Mouse (Mus musculus) MEL (cell line): ENCODE measurements around the gene Trp53i13. TPM values are rescaled to one million over a fixed set of nuclear protein-coding genes. Genes with fewer than 3 reads are reported as not detected.

ENCODE experiments used
- DNase-seq: peaks from one replicate; pipeline ENCODE4 v3.0.0; 2011; ENCODE audit warnings: low read depth, low spot score
- H3K27ac ChIP-seq: 2 replicates; pipeline ENCODE4 v1.5.1; 2012; ENCODE audit warnings: low read depth, mild to moderate bottlenecking, control low read depth, low read length, moderate library complexity; ENCODE audit not compliant: control insufficient read depth
- H3K27me3 ChIP-seq, 2 experiments: fragments of 150-350 bp in 1 of 2; sonication (generic) in 1 of 2; 2 replicates each; pipeline ENCODE4 v1.6.1; 2012; ENCODE audit warnings: low read length in 2 of 2, mild to moderate bottlenecking in 2 of 2, improper control_type of control experiment in 1 of 2, moderate library complexity in 1 of 2; ENCODE audit not compliant: insufficient read depth in 2 of 2, control insufficient read depth in 1 of 2
- H3K36me3 ChIP-seq, 2 experiments: 2 replicates each; pipeline ENCODE4 v1.6.1; 2012 to 2014; ENCODE audit warnings: low read length in 2 of 2, improper control_type of control experiment in 1 of 2, inconsistent platforms in 1 of 2, mild to moderate bottlenecking in 1 of 2; ENCODE audit not compliant: insufficient read depth in 2 of 2, control insufficient read depth in 1 of 2
- H3K4me1 ChIP-seq, 2 experiments: fragments of 150-350 bp in 1 of 2; sonication (generic) in 1 of 2; 2 replicates each; pipeline ENCODE4 v1.6.1; 2012; ENCODE audit warnings: low read length in 2 of 2, improper control_type of control experiment in 1 of 2, mild to moderate bottlenecking in 1 of 2; ENCODE audit not compliant: insufficient read depth in 2 of 2, control insufficient read depth in 1 of 2
- H3K4me3 ChIP-seq, 2 experiments: fragments of 150-350 bp in 1 of 2; sonication (generic) in 1 of 2; 2 replicates each; pipeline ENCODE4 v1.5.1; 2012; ENCODE audit warnings: low read depth in 2 of 2, low read length in 2 of 2, mild to moderate bottlenecking in 2 of 2, moderate library complexity in 2 of 2, control low read depth in 1 of 2, improper control_type of control experiment in 1 of 2; ENCODE audit not compliant: control insufficient read depth in 1 of 2, insufficient read depth in 1 of 2
- H3K79me2 ChIP-seq: 2 replicates; pipeline ENCODE4 v1.6.1; 2012; ENCODE audit warnings: mild to moderate bottlenecking, low read length, moderate library complexity; ENCODE audit not compliant: control insufficient read depth, poor library complexity, insufficient read depth
- H3K9ac ChIP-seq: 2 replicates; pipeline ENCODE4 v1.6.1; 2012; ENCODE audit warnings: low read depth, mild to moderate bottlenecking, control low read depth, low read length, moderate library complexity; ENCODE audit not compliant: control insufficient read depth, poor library complexity, severe bottlenecking
- H3K9me3 ChIP-seq: fragments of 150-350 bp; sonication (generic); replicated peaks from 2 replicates; pipeline ENCODE4 v1.6.1; 2012; ENCODE audit warnings: mild to moderate bottlenecking, low read length, improper control_type of control experiment, moderate library complexity; ENCODE audit not compliant: insufficient read depth
- CHD1 ChIP-seq: IDR thresholded peaks from 2 replicates; pipeline ENCODE4 v1.6.1; 2012; ENCODE audit warnings: low read depth, mild to moderate bottlenecking, inconsistent platforms, low read length, improper control_type of control experiment
- CTCF ChIP-seq, 3 experiments: IDR thresholded peaks in 2 of 3; conservative IDR thresholded peaks in 1 of 3; 2 replicates each; pipeline ENCODE4 v1.5.1; 2011 to 2012; ENCODE audit warnings: low read length in 3 of 3, low read depth in 2 of 3, mild to moderate bottlenecking in 2 of 3, improper control_type of control experiment in 1 of 3, inconsistent platforms in 1 of 3, mixed read lengths in 1 of 3, moderate library complexity in 1 of 3; ENCODE audit not compliant: control insufficient read depth in 1 of 3, insufficient read depth in 1 of 3, poor library complexity in 1 of 3, severe bottlenecking in 1 of 3
- ETS1 ChIP-seq: IDR thresholded peaks from 2 replicates; pipeline ENCODE4 v1.6.1; 2012; ENCODE audit warnings: low read depth, mild to moderate bottlenecking, inconsistent platforms, low read length, improper control_type of control experiment, moderate library complexity
- MAFK ChIP-seq: IDR thresholded peaks from 2 replicates; pipeline ENCODE4 v1.6.1; 2011; ENCODE audit warnings: low read depth, mild to moderate bottlenecking, low read length, improper control_type of control experiment, borderline replicate concordance
- MYB ChIP-seq: IDR thresholded peaks from 2 replicates; pipeline ENCODE4 v1.6.1; 2011; ENCODE audit warnings: mild to moderate bottlenecking, low read depth, low read length, improper control_type of control experiment
- MYC ChIP-seq: IDR thresholded peaks from 2 replicates; pipeline ENCODE4 v1.6.1; 2011; ENCODE audit warnings: low read depth, mild to moderate bottlenecking, low read length, improper control_type of control experiment, moderate library complexity
- NELFE ChIP-seq: IDR thresholded peaks from 2 replicates; pipeline ENCODE4 v1.6.1; 2011; ENCODE audit warnings: low read depth, low read length, improper control_type of control experiment
- RAD21 ChIP-seq: IDR thresholded peaks from 2 replicates; pipeline ENCODE4 v1.6.1; 2011; ENCODE audit warnings: mild to moderate bottlenecking, low read depth, low read length, improper control_type of control experiment
- RCOR1 ChIP-seq: IDR thresholded peaks from 2 replicates; pipeline ENCODE4 v1.6.1; 2012; ENCODE audit warnings: low read depth, mild to moderate bottlenecking, inconsistent platforms, low read length, improper control_type of control experiment
- TBP ChIP-seq: IDR thresholded peaks from 2 replicates; pipeline ENCODE4 v1.8.0; 2011; ENCODE audit warnings: low read depth, low read length, improper control_type of control experiment
- ZMIZ1 ChIP-seq: IDR thresholded peaks from 2 replicates; pipeline ENCODE4 v1.6.1; 2012; ENCODE audit warnings: low read depth, mild to moderate bottlenecking, inconsistent platforms, low read length, improper control_type of control experiment, moderate library complexity
- ZNF384 ChIP-seq: IDR thresholded peaks from 2 replicates; pipeline ENCODE4 v1.6.1; 2012; ENCODE audit warnings: low read depth, mild to moderate bottlenecking, inconsistent platforms, low read length, improper control_type of control experiment
- polyA plus RNA-seq, 2 experiments: library from polyadenylated mRNA; stranded (reverse) in 1 of 2; unstranded in 1 of 2; fragments of >175 nt in 1 of 2; fragments of >200 nt in 1 of 2; gene quantifications; 2 replicates each; pipeline versions ENCODE4 v1.2.1 to v1.2.4; 2012; ENCODE audit warnings: low replicate concordance in 2 of 2, low read depth in 1 of 2; ENCODE audit not compliant: insufficient read length in 2 of 2, insufficient read depth in 1 of 2, missing spikeins in 1 of 2
- total RNA-seq: library from RNA; depleted of rRNA; stranded (reverse); fragments of 300-350 nt; gene quantifications from 2 replicates; pipeline ENCODE4 v1.2.3, GENCODE M21; 2012; rRNA removed

The Trp53i13 gene
- total RNA-seq, result 6.0 and 6.6 TPM in 2 replicates
- 10 to 100 TPM in 1 of 2 experiments, not detected in 1; 12.3 TPM for polyA plus RNA-seq

DNA sequence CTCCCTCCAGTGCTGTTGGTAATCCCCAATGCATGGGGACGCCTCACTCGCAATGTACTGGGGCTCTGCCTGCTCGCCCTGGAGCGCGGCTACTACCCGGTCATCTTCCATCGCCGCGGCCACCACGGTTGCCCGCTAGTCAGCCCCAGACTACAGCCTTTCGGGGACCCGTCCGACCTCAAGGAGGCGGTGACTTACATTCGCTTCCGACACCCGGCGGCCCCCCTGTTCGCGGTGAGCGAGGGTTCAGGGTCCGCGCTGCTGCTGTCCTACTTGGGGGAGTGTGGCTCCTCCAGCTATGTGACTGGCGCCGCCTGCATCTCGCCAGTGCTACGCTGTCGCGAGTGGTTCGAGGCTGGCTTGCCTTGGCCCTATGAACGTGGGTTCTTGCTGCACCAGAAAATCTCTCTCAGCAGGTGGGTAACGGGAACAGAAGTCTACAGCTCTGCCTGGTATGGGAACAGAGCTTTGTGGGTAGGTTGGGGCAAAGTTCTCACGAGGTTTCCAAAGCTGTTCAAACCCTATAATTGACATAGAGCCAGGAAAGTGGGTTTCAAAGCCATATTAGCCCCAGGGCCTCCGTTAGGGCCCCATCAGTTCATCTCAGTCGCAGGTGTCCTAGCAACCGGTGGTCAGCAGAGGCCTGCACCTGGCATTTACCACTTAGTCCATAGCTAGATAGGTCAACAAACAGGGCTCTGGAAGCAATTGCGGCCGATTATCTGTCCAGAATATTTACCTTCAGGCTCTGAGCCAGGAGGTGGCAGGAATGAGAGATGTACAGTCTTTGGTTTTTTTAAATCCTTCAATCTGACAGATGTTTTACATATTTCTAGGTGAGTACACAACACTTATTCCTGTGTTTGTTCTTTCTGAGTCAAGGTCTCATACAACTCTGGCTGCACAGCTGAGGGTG is at the start of gene Trp53i13:
Gene Trp53i13, minus strand, starts transcription at position 344 of the 916 bp plus-strand sequence.
- TF ChIP-seq ETS1, result no peak
- Histone ChIP-seq H3K4me1 (peaks cover 6 to 28% of the 10 kb centered on the region in 2 experiments), H3K27me3 (no peaks in the 10 kb centered on the region), H3K4me3 (peak within 1 kb of the TSS; percentile 85 to 96), H3K36me3 (peaks cover 0 to 21% of the 10 kb centered on the region in 2 experiments; a peak in 2 of 4 replicates), H3K79me2 (peaks cover 2% of the 10 kb centered on the region; the same call in 1 of the 2 replicates), H3K9me3 (no peaks in the 10 kb centered on the region), H3K27ac (no peak within 1 kb of the TSS), H3K9ac (peak within 1 kb of the TSS; percentile 84)
- DNase-seq, result peak; percentile 59

DNA sequence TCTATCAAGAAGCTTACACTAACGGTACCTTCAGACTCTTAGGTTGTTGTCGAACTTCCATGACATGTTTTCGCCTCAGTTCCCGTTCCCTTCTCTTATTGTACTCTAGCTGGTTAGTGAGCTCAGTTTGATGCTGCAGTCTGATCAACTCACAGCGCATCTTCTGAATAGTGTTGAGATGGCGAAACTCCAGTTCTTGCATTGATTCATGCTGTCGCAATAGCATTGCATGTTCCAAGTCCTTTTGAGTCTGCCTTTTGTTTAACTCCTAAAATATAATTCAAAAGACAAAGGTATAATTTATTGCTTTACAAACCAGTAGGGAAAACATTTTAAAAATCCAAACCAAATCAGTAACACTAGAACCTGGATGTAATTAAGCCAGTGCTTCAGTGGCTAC is 29.5 kb upstream of the Trp53i13 start:
- Histone ChIP-seq H3K27ac (no peak overlapping the region), H3K4me1 (no peaks in the 10 kb centered on the region), H3K79me2 (no peaks in the 10 kb centered on the region), H3K36me3 (peaks cover 2 to 59% of the 10 kb centered on the region in 2 experiments; a peak in 3 of 4 replicates), H3K9me3 (no peaks in the 10 kb centered on the region), H3K27me3 (no peaks in the 10 kb centered on the region), H3K4me3 (no peak overlapping the region), H3K9ac (no peak overlapping the region)
- DNase-seq, result no peak
- TF ChIP-seq RAD21 (no peak), MAFK (no peak), MYB (no peak), ZNF384 (no peak)

DNA sequence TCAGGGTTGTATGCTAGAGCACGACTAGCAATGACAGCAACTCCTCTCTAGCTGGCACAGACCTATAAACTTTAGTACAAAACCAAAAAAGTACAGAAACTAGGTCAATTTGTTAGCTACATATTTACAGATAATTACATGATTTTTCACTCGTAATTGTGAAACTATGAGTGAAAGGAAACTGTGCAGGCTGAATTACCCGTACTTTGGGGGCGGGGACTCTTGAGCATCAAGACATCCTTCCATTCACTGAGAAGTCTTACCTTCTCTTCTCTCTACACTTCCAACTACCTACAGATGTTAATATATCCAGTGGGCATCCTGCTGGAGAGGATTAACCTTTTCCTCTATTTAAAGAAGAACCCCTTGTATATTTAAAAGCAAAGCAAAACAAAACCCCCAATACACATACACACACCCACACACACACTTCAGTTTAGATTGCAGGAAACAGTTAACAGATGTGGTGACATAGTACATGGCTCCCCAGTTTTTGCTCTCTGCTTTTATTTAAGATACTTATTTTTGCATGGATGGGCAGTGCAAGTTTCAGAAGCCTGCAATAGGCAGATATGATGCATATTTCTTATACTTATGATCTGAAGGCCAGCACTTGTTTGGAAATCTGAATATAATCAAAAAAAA is 16.5 kb upstream of the Trp53i13 start:
- H3K9me3 ChIP-seq, result no peaks in the 10 kb centered on the region
- H3K9ac ChIP-seq, result no peak overlapping the region
- TF ChIP-seq ZMIZ1 (no peak), TBP (no peak), MAFK (no peak), MYC (no peak), CHD1 (no peak), NELFE (no peak), CTCF (IDR thresholded peaks at IDR 0.05 in 2 of 3, conservative IDR thresholded peaks at IDR 0.05 in 1 of 3; ENCODE audit: control insufficient read depth in 1 of 3, insufficient read depth in 1 of 3, low read depth in 2 of 3, low read length in 3 of 3, poor library complexity in 1 of 3, severe bottlenecking in 1 of 3) (no peak), RCOR1 (no peak)
- no peak for DNase-seq
- H3K79me2 ChIP-seq, result no peaks in the 10 kb centered on the region
- no peak overlapping the region for H3K4me3 ChIP-seq
- H3K4me1 ChIP-seq, result peaks cover 9 to 20% of the 10 kb centered on the region in 2 experiments
- H3K36me3 ChIP-seq, result peaks cover 4 to 25% of the 10 kb centered on the region in 2 experiments
- no peaks in the 10 kb centered on the region for H3K27me3 ChIP-seq
- no peak overlapping the region for H3K27ac ChIP-seq
